Mouse (Mus musculus) embryonic facial prominence, embryonic 12.5 days (tissue): Measurements from ENCODE around the gene Irgq. TPM values are rescaled to one million over a fixed set of nuclear protein-coding genes. Genes with fewer than 3 reads are reported as not detected.
"Not testable (repeated sequence)": the region's sequence is repeated elsewhere in the genome, so short reads cannot be mapped to it uniquely, and the experiment has no call there.

Source experiments
- ATAC-seq: fragments of 200-750 bp; cut with Nextera tagmentation; 2 replicates; pipeline ENCODE4 v1.8.0; 2017; ENCODE audit not compliant: insufficient number of reproducible peaks, insufficient read depth, low FRiP score, low TSS enrichment
- H3K27ac ChIP-seq: fragments of 300-500 bp; sonication (generic); 2 replicates; pipeline ENCODE4 v1.5.1; 2016; ENCODE audit warnings: mild to moderate bottlenecking
- H3K27me3 ChIP-seq: fragments of 300-500 bp; sonication (generic); 2 replicates; pipeline ENCODE4 v1.6.1; 2016; ENCODE audit warnings: mild to moderate bottlenecking, moderate library complexity
- H3K36me3 ChIP-seq: fragments of 300-500 bp; sonication (generic); 2 replicates; pipeline ENCODE4 v1.6.1; 2016; ENCODE audit warnings: mild to moderate bottlenecking
- H3K4me1 ChIP-seq: fragments of 300-500 bp; sonication (generic); 2 replicates; pipeline ENCODE4 v1.6.1; 2016
- H3K4me2 ChIP-seq: fragments of 300-500 bp; sonication (generic); replicated peaks from 2 replicates; pipeline ENCODE4 v1.6.1; 2016; ENCODE audit warnings: mild to moderate bottlenecking, moderate library complexity
- H3K4me3 ChIP-seq: fragments of 300-500 bp; sonication (generic); 2 replicates; pipeline ENCODE4 v1.5.1; 2016; ENCODE audit warnings: mild to moderate bottlenecking
- H3K9ac ChIP-seq: fragments of 300-500 bp; sonication (generic); 2 replicates; pipeline ENCODE4 v1.6.1; 2016; ENCODE audit warnings: mild to moderate bottlenecking, moderate library complexity
- H3K9me3 ChIP-seq: fragments of 300-500 bp; sonication (generic); 2 replicates; pipeline ENCODE4 v1.6.1; 2016; ENCODE audit warnings: mild to moderate bottlenecking, moderate library complexity
- WGBS: fragments of 180-500 bp; shearing (Covaris S2); methylation state at CpG from one replicate; pipeline ENCODE4 v1.1.7; 2016; 5-methylcytosine and 5-hydroxymethylcytosine counted together
- polyA plus RNA-seq: library from polyadenylated mRNA; unstranded; fragments of >200 nt; fragmentation: Nextera tagmentation; extraction: Ambion mirVana; gene quantifications from 2 replicates; pipeline ENCODE4 v1.2.1, GENCODE M21; 2016

Gene Irgq
- polyA plus RNA-seq, 1 experiment from 2014 or later: 17.6 TPM

- peaks cover 43% of the 10 kb centered on the region for H3K27me3 ChIP-seq
- H3K27ac ChIP-seq: no peak overlapping the region
- peaks cover 27% of the 10 kb centered on the region for H3K4me1 ChIP-seq
- H3K9me3 ChIP-seq: 0 out of 2 replicates have a peak, but pooled peaks cover 3% of the 10 kb centered on the region
- H3K9ac ChIP-seq: no peak overlapping the region
- WGBS: 28% methylated on average over 7 of the region's 7 CpGs
- no peak overlapping the region for H3K4me2 ChIP-seq
- ATAC-seq: no peak
- no peak overlapping the region for H3K4me3 ChIP-seq
- H3K36me3 ChIP-seq: peaks cover 8% of the 10 kb centered on the region; the same call in 1 of the 2 replicates
These were observed 29.6 kb upstream of the Irgq start for GRCm38 (mm10) chr7:24500929-24501328.

- peaks cover 29% of the 10 kb centered on the region for H3K4me1 ChIP-seq
- H3K9ac ChIP-seq: no peak overlapping the region
- no peak overlapping the region for H3K27ac ChIP-seq
- H3K27me3 ChIP-seq: peaks cover 43% of the 10 kb centered on the region
- no peak overlapping the region for H3K4me3 ChIP-seq
- WGBS: 49% methylated on average over 21 of the region's 21 CpGs
- H3K4me2 ChIP-seq: no peak overlapping the region
- H3K9me3 ChIP-seq: 0 out of 2 replicates have a peak, but pooled peaks cover 3% of the 10 kb centered on the region
- no peak for ATAC-seq
- H3K36me3 ChIP-seq: peaks cover 8% of the 10 kb centered on the region; the same call in 1 of the 2 replicates
These were observed 29.0 kb upstream of the Irgq start for GRCm38 (mm10) chr7:24501492-24501891.

GRCm38 (mm10) chr7:24504004-24504403 lies 26.5 kb upstream of the Irgq start:
- Histone ChIP-seq H3K27me3 (peaks cover 30% of the 10 kb centered on the region), H3K36me3 (peaks cover 8% of the 10 kb centered on the region; the same call in 1 of the 2 replicates), H3K9ac (no peak overlapping the region), H3K27ac (no peak overlapping the region), H3K4me3 (no peak overlapping the region), H3K4me2 (peak overlapping the region; percentile 12; the same call in 1 of the 2 replicates), H3K4me1 (peaks cover 37% of the 10 kb centered on the region), H3K9me3 (0 out of 2 replicates have a peak, but pooled peaks cover 3% of the 10 kb centered on the region)
- 31% methylated on average over 8 of the region's 10 CpGs for WGBS
- no peak for ATAC-seq

GRCm38 (mm10) chr7:24504868-24505267 lies 25.6 kb upstream of the Irgq start:
- Histone ChIP-seq H3K9ac (no peak overlapping the region), H3K4me1 (peaks cover 31% of the 10 kb centered on the region), H3K36me3 (peaks cover 8% of the 10 kb centered on the region; the same call in 1 of the 2 replicates), H3K4me2 (no peak overlapping the region), H3K27me3 (peaks cover 22% of the 10 kb centered on the region), H3K27ac (no peak overlapping the region), H3K9me3 (0 out of 2 replicates have a peak, but pooled peaks cover 3% of the 10 kb centered on the region), H3K4me3 (no peak overlapping the region)
- no peak for ATAC-seq
- 8% methylated on average over 4 of the region's 4 CpGs for WGBS

- WGBS: 19% methylated on average over 15 of the region's 15 CpGs
- Histone ChIP-seq H3K27me3 (peaks cover 16% of the 10 kb centered on the region), H3K9ac (no peak overlapping the region), H3K9me3 (0 out of 2 replicates have a peak, but pooled peaks cover 1% of the 10 kb centered on the region), H3K4me1 (peaks cover 26% of the 10 kb centered on the region), H3K4me2 (peak overlapping the region; percentile 78), H3K4me3 (0 out of 2 replicates have a peak overlapping the region, but pooled peaks have one; percentile 69), H3K27ac (peak overlapping the region; percentile 37; the same call in 1 of the 2 replicates), H3K36me3 (peaks cover 10% of the 10 kb centered on the region)
- no peak for ATAC-seq
These were observed 24.9 kb upstream of the Irgq start for GRCm38 (mm10) chr7:24505447-24506064.

GRCm38 (mm10) chr7:24506065-24506459 lies 24.4 kb upstream of the Irgq start:
- Histone ChIP-seq H3K4me1 (peaks cover 25% of the 10 kb centered on the region), H3K4me2 (peak overlapping the region; percentile 78), H3K27ac (peak overlapping the region; percentile 99), H3K9me3 (no peaks in the 10 kb centered on the region), H3K27me3 (peaks cover 11% of the 10 kb centered on the region; the same call in 1 of the 2 replicates), H3K9ac (no peak overlapping the region), H3K36me3 (peaks cover 9% of the 10 kb centered on the region), H3K4me3 (peak overlapping the region; percentile 69; the same call in 1 of the 2 replicates)
- WGBS: 15% methylated on average over 3 of the region's 3 CpGs
- no peak for ATAC-seq

- H3K4me2 ChIP-seq: peak overlapping the region; percentile 78
- peak overlapping the region; percentile 69 for H3K4me3 ChIP-seq
- peaks cover 25% of the 10 kb centered on the region for H3K4me1 ChIP-seq
- H3K9ac ChIP-seq: peak overlapping the region; percentile 93
- peak overlapping the region; percentile 99 for H3K27ac ChIP-seq
- peaks cover 13% of the 10 kb centered on the region for H3K36me3 ChIP-seq
- WGBS: under 1% methylated on average over 12 of the region's 12 CpGs
- no peaks in the 10 kb centered on the region for H3K9me3 ChIP-seq
- ATAC-seq: no peak
- H3K27me3 ChIP-seq: peaks cover 8% of the 10 kb centered on the region; the same call in 1 of the 2 replicates
These were observed 24.0 kb upstream of the Irgq start for GRCm38 (mm10) chr7:24506476-24506837.

GRCm38 (mm10) chr7:24506838-24507725 lies 23.4 kb upstream of the Irgq start, which contains the start of gene Zfp428:
Zfp428 (plus strand) TSS chr7:24507006.
- Histone ChIP-seq H3K4me2 (peak within 1 kb of the TSS; percentile 78), H3K36me3 (peaks cover 15% of the 10 kb centered on the region), H3K4me1 (peaks cover 25% of the 10 kb centered on the region), H3K9me3 (no peaks in the 10 kb centered on the region), H3K9ac (peak within 1 kb of the TSS; percentile 93), H3K4me3 (peak within 1 kb of the TSS; percentile 69), H3K27me3 (0 out of 2 replicates have a peak, but pooled peaks cover 8% of the 10 kb centered on the region), H3K27ac (peak within 1 kb of the TSS; percentile 99)
- under 1% methylated on average over 83 of the region's 84 CpGs for WGBS
- ATAC-seq: peak; percentile 88

- WGBS: 2% methylated on average over 20 of the region's 20 CpGs
- Histone ChIP-seq H3K9me3 (no peaks in the 10 kb centered on the region), H3K36me3 (peaks cover 21% of the 10 kb centered on the region), H3K9ac (peak overlapping the region; percentile 93), H3K4me1 (peaks cover 25% of the 10 kb centered on the region), H3K27ac (peak overlapping the region; percentile 99), H3K27me3 (0 out of 2 replicates have a peak, but pooled peaks cover 8% of the 10 kb centered on the region), H3K4me3 (peak overlapping the region; percentile 69), H3K4me2 (peak overlapping the region; percentile 78)
- no peak; the same call in 1 of the 2 replicates for ATAC-seq
These were observed 22.8 kb upstream of the Irgq start for GRCm38 (mm10) chr7:24507726-24508114.

GRCm38 (mm10) chr7:24512355-24512754 lies 18.1 kb upstream of the Irgq start, which contains the start of gene AC161166.1:
AC161166.1 (minus strand) TSS chr7:24512455.
- no peak within 1 kb of the TSS for H3K4me2 ChIP-seq
- no peak within 1 kb of the TSS for H3K27ac ChIP-seq
- no peaks in the 10 kb centered on the region for H3K27me3 ChIP-seq
- peaks cover 8% of the 10 kb centered on the region; the same call in 1 of the 2 replicates for H3K4me1 ChIP-seq
- H3K4me3 ChIP-seq: no peak within 1 kb of the TSS
- no peak for ATAC-seq
- H3K36me3 ChIP-seq: peaks cover 60% of the 10 kb centered on the region
- H3K9ac ChIP-seq: no peak within 1 kb of the TSS
- 89% methylated on average over 7 of the region's 7 CpGs for WGBS
- no peaks in the 10 kb centered on the region for H3K9me3 ChIP-seq

GRCm38 (mm10) chr7:24516319-24516718 lies 14.2 kb upstream of the Irgq start:
- not testable (repeated sequence) for H3K27ac ChIP-seq, ATAC-seq, H3K4me3 ChIP-seq, H3K27me3 ChIP-seq, H3K9me3 ChIP-seq, H3K4me2 ChIP-seq, H3K4me1 ChIP-seq, H3K9ac ChIP-seq
- peaks cover 56% of the 10 kb centered on the region for H3K36me3 ChIP-seq
- 64% methylated on average over 8 of the region's 8 CpGs for WGBS
